Mouse (Mus musculus): ENCODE measurements around the gene Olfm2.
A peak's percentile ranks its signal among the peaks of the same experiment; 100 is the strongest.

The Olfm2 gene

GRCm38 (mm10) chr9:20746017-20746660, at the start of gene Olfm2:
Gene Olfm2, minus strand, starts transcription at chr9:20746349.
- DNase-seq (ENCODE audit: low read depth): no peak

GRCm38 (mm10) chr9:20794108-20794806, 48.1 kb upstream of the Olfm2 start:
- peak; percentile 8 for DNase-seq (ENCODE audit: low read depth)

GRCm38 (mm10) chr9:20790345-20790744, 44.2 kb upstream of the Olfm2 start:
- no peak for DNase-seq (ENCODE audit: low read depth)

- DNase-seq (ENCODE audit: low read depth): no peak
These were observed 43.5 kb upstream of the Olfm2 start for GRCm38 (mm10) chr9:20789651-20790050.

GRCm38 (mm10) chr9:20787992-20788391, 41.8 kb upstream of the Olfm2 start:
- DNase-seq (ENCODE audit: low read depth): no peak

- no peak for DNase-seq (ENCODE audit: low read depth)
These were observed 38.9 kb upstream of the Olfm2 start for GRCm38 (mm10) chr9:20785055-20785454.

- no peak for DNase-seq (ENCODE audit: low read depth)
These were observed 35.1 kb upstream of the Olfm2 start for GRCm38 (mm10) chr9:20781286-20781685.

GRCm38 (mm10) chr9:20765274-20765673, 19.1 kb upstream of the Olfm2 start:
- peak; percentile 83 for DNase-seq (ENCODE audit: low read depth)

- no peak for DNase-seq (ENCODE audit: low read depth)
These were observed 16.9 kb upstream of the Olfm2 start for GRCm38 (mm10) chr9:20763099-20763498.

- DNase-seq (ENCODE audit: low read depth): peak; percentile 43
These were observed 16.2 kb upstream of the Olfm2 start for GRCm38 (mm10) chr9:20762197-20762961.

- no peak for DNase-seq (ENCODE audit: low read depth)
These were observed 15.2 kb upstream of the Olfm2 start for GRCm38 (mm10) chr9:20761388-20761787.

GRCm38 (mm10) chr9:20760813-20761212, 14.7 kb upstream of the Olfm2 start:
- DNase-seq (ENCODE audit: low read depth): no peak

- no peak for DNase-seq (ENCODE audit: low read depth)
These were observed 12.7 kb upstream of the Olfm2 start for GRCm38 (mm10) chr9:20758896-20759295.

GRCm38 (mm10) chr9:20758243-20758642, 12.1 kb upstream of the Olfm2 start:
- no peak for DNase-seq (ENCODE audit: low read depth)

GRCm38 (mm10) chr9:20757087-20757955, 11.2 kb upstream of the Olfm2 start:
- peak; percentile 88 for DNase-seq (ENCODE audit: low read depth)

GRCm38 (mm10) chr9:20756081-20756700, 10.0 kb upstream of the Olfm2 start:
- DNase-seq (ENCODE audit: low read depth): no peak

- DNase-seq (ENCODE audit: low read depth): no peak
These were observed 8.2 kb upstream of the Olfm2 start for GRCm38 (mm10) chr9:20754335-20754734.

- DNase-seq (ENCODE audit: low read depth): peak; percentile 58
These were observed 5.4 kb upstream of the Olfm2 start for GRCm38 (mm10) chr9:20751477-20752029.

GRCm38 (mm10) chr9:20749213-20749612, 3.1 kb upstream of the Olfm2 start:
- DNase-seq (ENCODE audit: low read depth): no peak

GRCm38 (mm10) chr9:20748540-20748939, 2.4 kb upstream of the Olfm2 start:
- no peak for DNase-seq (ENCODE audit: low read depth)

- DNase-seq (ENCODE audit: low read depth): no peak
These were observed 1.5 kb upstream of the Olfm2 start for GRCm38 (mm10) chr9:20747682-20748081.
